ENCODE assay signal across 8 mouse cellular contexts in genomic region chr11:120188481-120189441, GRCm38 (mm10). TPM values are rescaled to one million over a fixed set of nuclear protein-coding genes. Genes with fewer than 3 reads are reported as not detected.
DNase-seq lines count a peak whose midpoint lies in the region; ATAC-seq and TF ChIP-seq lines count a peak whose summit lies in the region.

No protein-coding gene starts in this region.

- ATAC-seq in forebrain, embryonic 16.5 days = peak; percentile 1; the same call in 1 of the 2 replicates
- ATAC-seq in stomach, postnatal 0 days (ENCODE audit: low FRiP score, low TSS enrichment) = peak; percentile 17

- H3K4me2 ChIP-seq in forebrain, embryonic 16.5 days (ENCODE audit: low read length) = peak overlapping the region; percentile 92
- peak overlapping the region; percentile 98 for H3K4me2 ChIP-seq in stomach, postnatal 0 days (replicated peaks; ENCODE audit: low read depth)

- peak overlapping the region; percentile 95 for H3K27ac ChIP-seq in left cerebral cortex, adult 2 months
- H3K27ac ChIP-seq in brown adipose tissue, adult 24 weeks (replicated peaks; ENCODE audit: low read depth, low read length) = peak overlapping the region; percentile 76
- peak overlapping the region; percentile 95 for H3K27ac ChIP-seq in forebrain, embryonic 16.5 days (ENCODE audit: low read length)
- peak overlapping the region; percentile 35 for H3K27ac ChIP-seq in macrophage
- H3K27ac ChIP-seq in stomach, postnatal 0 days (replicated peaks) = peak overlapping the region; percentile 96

- DNase-seq in left cerebral cortex, adult 2 months (ENCODE audit: extremely low spot score in 1 of 2, low spot score in 2 of 2) = peak; percentile 44 to 49
- DNase-seq in left cerebral cortex, adult 9 months (ENCODE audit: low spot score in 2 of 2) = no peak
- peak; percentile 68 for DNase-seq in heart, postnatal 4 days
- DNase-seq in layer of hippocampus, postnatal 10 days (ENCODE audit: low spot score in 2 of 2) = peak; percentile 59 to 66
- DNase-seq in stomach, postnatal 0 days (ENCODE audit: low spot score) = peak; percentile 61

- intact Hi-C loops in left cerebral cortex, adult 2 months (cut with DNase I) = loop anchor here (1.0 to 2.0 kb wide), 3 partner anchors 48 to 118 kb away; no protein-coding TSS in a partner anchor

- no peaks in the 10 kb centered on the region for H3K9me3 ChIP-seq in forebrain, embryonic 16.5 days (ENCODE audit: control insufficient read depth, low read length)
- no peaks in the 10 kb centered on the region for H3K9me3 ChIP-seq in stomach, postnatal 0 days (ENCODE audit: control insufficient read depth, low read length)

- H3K4me1 ChIP-seq in brown adipose tissue, adult 24 weeks (ENCODE audit: control insufficient read depth, insufficient read depth, insufficient read length, low read length) = peaks cover 14% of the 10 kb centered on the region
- H3K4me1 ChIP-seq in forebrain, embryonic 16.5 days (replicated peaks; ENCODE audit: control insufficient read depth, insufficient read depth, low read length) = peaks cover 32% of the 10 kb centered on the region
- H3K4me1 ChIP-seq in stomach, postnatal 0 days (replicated peaks; ENCODE audit: control insufficient read depth, insufficient read depth) = peaks cover 11% of the 10 kb centered on the region

- no peaks in the 10 kb centered on the region for H3K79me2 ChIP-seq in macrophage (ENCODE audit: inconsistent target)

- H3K36me3 ChIP-seq in forebrain, embryonic 16.5 days (ENCODE audit: control insufficient read depth, insufficient read depth) = no peaks in the 10 kb centered on the region
- no peaks in the 10 kb centered on the region for H3K36me3 ChIP-seq in macrophage (ENCODE audit: inconsistent target)
- no peaks in the 10 kb centered on the region for H3K36me3 ChIP-seq in stomach, postnatal 0 days (ENCODE audit: control insufficient read depth, insufficient read depth, low read length)

- H3K9ac ChIP-seq in forebrain, embryonic 16.5 days (replicated peaks; ENCODE audit: low read depth, low read length) = peak overlapping the region; percentile 92
- H3K9ac ChIP-seq in stomach, postnatal 0 days (ENCODE audit: low read length) = peak overlapping the region; percentile 91

- TF ChIP-seq EP300 in stomach, postnatal 0 days (optimal IDR thresholded peaks at IDR 0.05) = no peak

- TF ChIP-seq CTCF in left cerebral cortex, adult 2 months (IDR thresholded peaks at IDR 0.05) = no peak
- TF ChIP-seq CTCF in stomach, postnatal 0 days (IDR thresholded peaks at IDR 0.05; ENCODE audit: low read depth) = no peak

- H3K27me3 ChIP-seq in forebrain, embryonic 16.5 days (replicated peaks; ENCODE audit: control insufficient read depth, insufficient read depth, low read length) = no peaks in the 10 kb centered on the region
- no peaks in the 10 kb centered on the region for H3K27me3 ChIP-seq in stomach, postnatal 0 days (ENCODE audit: control insufficient read depth, insufficient read depth, low read length)

- peak overlapping the region; percentile 79 for H3K4me3 ChIP-seq in left cerebral cortex, adult 2 months
- peak overlapping the region; percentile 80 for H3K4me3 ChIP-seq in brown adipose tissue, adult 24 weeks (ENCODE audit: insufficient read depth, low read depth, low read length)
- peak overlapping the region; percentile 77 for H3K4me3 ChIP-seq in forebrain, embryonic 16.5 days (replicated peaks; ENCODE audit: low read length)
- peak overlapping the region; percentile 71 for H3K4me3 ChIP-seq in macrophage (ENCODE audit: inconsistent target)
- peak overlapping the region; percentile 91 for H3K4me3 ChIP-seq in stomach, postnatal 0 days (ENCODE audit: low read depth, low read length)

- WGBS in forebrain, embryonic 16.5 days = under 1% methylated on average over 41 of the region's 41 CpGs
- WGBS in macrophage (ENCODE audit: missing documents) = 3% methylated on average over 40 of the region's 41 CpGs
- WGBS in stomach, postnatal 0 days = under 1% methylated on average over 41 of the region's 41 CpGs

RNA-seq across cellular contexts. Expression of gene Slc38a10, which starts 37.6 kb away (rescaled TPM):
- 10 to 100 TPM; 81.0 to 82.4 TPM for total RNA-seq in left cerebral cortex, adult 2 months (2021)
- 80.3 and 82.0 TPM in 2 replicates for polyA plus RNA-seq in brown adipose tissue, adult 24 weeks (2012; ENCODE audit: insufficient read depth, insufficient read length, missing spikeins)
- 106 and 110 TPM in 2 replicates for polyA plus RNA-seq in forebrain, embryonic 16.5 days (2015; fragmentation: Nextera tagmentation; extraction: Ambion mirVana)
- total RNA-seq in heart, postnatal 4 days (2021) = 100 to 1,000 TPM; 115 to 116 TPM
- total RNA-seq in layer of hippocampus, postnatal 10 days (2021) = 100 to 1,000 TPM; 107 to 123 TPM
- 100 to 1,000 TPM in 9 of 26 experiments, 10 to 100 TPM in 17; 30.9 to 137 (median 79.0) TPM for total RNA-seq in macrophage (2018; cell fraction: chromatin; rRNA removed)
- 10 to 100 TPM; 45.6 to 99.5 (median 75.0) TPM for total RNA-seq in macrophage (2018; cell fraction: cytosol; rRNA removed)
- total RNA-seq in macrophage (2018; cell fraction: nucleus; rRNA removed) = 100 to 1,000 TPM in 22 of 26 experiments, 10 to 100 TPM in 4; 53.7 to 188 (median 139) TPM
- 67.7 to 97.9 TPM (median 71.0 TPM) in 3 replicates for polyA plus RNA-seq in macrophage (2018)
- polyA plus RNA-seq in stomach, postnatal 0 days (2015; fragmentation: Nextera tagmentation; extraction: Ambion mirVana) = 40.5 and 42.3 TPM in 2 replicates

RNA-seq across cellular contexts. Expression of gene Bahcc1, which starts 44.0 kb away (rescaled TPM):
- 10 to 100 TPM; 20.6 to 21.3 TPM for total RNA-seq in left cerebral cortex, adult 2 months (2021)
- polyA plus RNA-seq in brown adipose tissue, adult 24 weeks (2012; ENCODE audit: insufficient read depth, insufficient read length, missing spikeins) = 5.7 and 5.9 TPM in 2 replicates
- 14.5 and 14.8 TPM in 2 replicates for polyA plus RNA-seq in forebrain, embryonic 16.5 days (2015; fragmentation: Nextera tagmentation; extraction: Ambion mirVana)
- 10 to 100 TPM; 14.1 to 16.5 TPM for total RNA-seq in heart, postnatal 4 days (2021)
- total RNA-seq in layer of hippocampus, postnatal 10 days (2021) = 10 to 100 TPM; 21.9 to 26.0 TPM
- total RNA-seq in macrophage (2018; cell fraction: chromatin; rRNA removed) = 10 to 100 TPM in 7 of 26 experiments, 1 to 10 TPM in 19; 1.6 to 13.2 (median 8.4) TPM
- total RNA-seq in macrophage (2018; cell fraction: cytosol; rRNA removed) = 1 to 10 TPM; 1.4 to 5.9 (median 4.0) TPM
- total RNA-seq in macrophage (2018; cell fraction: nucleus; rRNA removed) = 10 to 100 TPM in 5 of 26 experiments, 1 to 10 TPM in 21; 2.6 to 14.8 (median 8.3) TPM
- 2.2 to 3.5 TPM (median 3.0 TPM) in 3 replicates for polyA plus RNA-seq in macrophage (2018)
- polyA plus RNA-seq in stomach, postnatal 0 days (2015; fragmentation: Nextera tagmentation; extraction: Ambion mirVana) = 2.7 and 2.9 TPM in 2 replicates

Comparison
In these comparisons a context has a peak if more than half of its experiments do, and no peak if none do; other contexts are left out.
1. DNase-seq: peak in left cerebral cortex, adult 2 months (2 of 2), heart, postnatal 4 days (single experiment), layer of hippocampus, postnatal 10 days (2 of 2) and stomach, postnatal 0 days (single experiment); none in left cerebral cortex, adult 9 months (0 of 2).
2. H3K27ac ChIP-seq: peak in every context shown above with its lines; median percentile 96 in stomach, postnatal 0 days; 95 in left cerebral cortex, adult 2 months; 95 in forebrain, embryonic 16.5 days; 76 in brown adipose tissue, adult 24 weeks; 35 in macrophage.
3. Peak in every context shown above with its lines, with median percentiles within 50 percentile points of each other: H3K4me3 ChIP-seq.